Mouse (Mus musculus) bone marrow macrophage, adult 2 months (primary cell): ENCODE measurements around the gene Pdzd2. TPM values are rescaled to one million over a fixed set of nuclear protein-coding genes. Genes with fewer than 3 reads are reported as not detected.

Source experiments
- H3K27ac ChIP-seq: 2 replicates; pipeline ENCODE4 v1.5.1; 2012; ENCODE audit warnings: low read depth, low read length; ENCODE audit not compliant: insufficient read depth
- H3K4me1 ChIP-seq: 2 replicates; pipeline ENCODE4 v1.6.1; 2012; ENCODE audit warnings: low read length; ENCODE audit not compliant: control insufficient read depth, insufficient read depth
- H3K4me3 ChIP-seq: 2 replicates; pipeline ENCODE4 v1.5.1; 2012; ENCODE audit warnings: mild to moderate bottlenecking, low read length, moderate library complexity; ENCODE audit not compliant: insufficient read depth
- CTCF ChIP-seq: IDR thresholded peaks from 2 replicates; pipeline ENCODE4 v1.5.1; 2012; ENCODE audit warnings: low read depth, mild to moderate bottlenecking, low read length, moderate library complexity
- POLR2A ChIP-seq: IDR thresholded peaks from 2 replicates; pipeline ENCODE4 v1.6.1; 2012; ENCODE audit warnings: mild to moderate bottlenecking, low read depth, low read length, borderline replicate concordance
- polyA plus RNA-seq: library from polyadenylated mRNA; stranded (reverse); fragments of >200 nt; gene quantifications from 2 replicates; pipeline ENCODE4 v1.2.4, GENCODE M21; 2012; ENCODE audit not compliant: missing spikeins, insufficient read depth, insufficient read length

Gene Pdzd2
- polyA plus RNA-seq, 1 experiment, result not detected

DNA sequence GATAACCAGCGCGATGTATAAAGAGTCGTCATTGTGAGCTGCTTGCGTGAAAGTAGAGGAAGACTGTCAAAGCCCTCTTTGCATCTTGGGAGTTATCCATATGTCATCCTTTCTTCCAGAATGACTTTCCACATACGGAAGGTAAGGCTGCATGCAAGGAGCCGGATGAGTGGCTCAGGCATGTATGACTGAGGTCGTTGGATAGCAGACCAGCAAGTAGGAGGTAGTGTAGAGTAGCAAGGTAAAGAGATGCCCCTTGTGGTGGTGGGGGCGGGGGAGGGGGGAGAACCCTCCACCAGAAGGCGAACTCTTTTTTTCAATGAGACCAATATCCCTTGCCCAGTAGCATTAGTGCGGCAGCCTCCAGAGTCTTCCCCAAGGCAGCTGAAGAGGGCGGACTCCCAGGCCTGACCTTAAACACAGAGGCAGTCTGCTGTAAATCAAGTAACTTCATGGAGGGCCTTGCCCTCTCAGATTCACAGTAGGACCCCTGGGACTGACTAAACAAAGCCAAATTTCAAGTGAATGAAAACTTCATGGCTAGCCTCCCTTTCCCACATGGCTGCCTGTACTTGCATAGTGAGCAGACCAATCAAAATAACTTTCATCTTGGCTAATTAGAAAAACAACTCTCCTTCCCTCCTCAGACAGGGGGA lies 22.7 kb upstream of the Pdzd2 start:
- TF ChIP-seq POLR2A, result no peak
- TF ChIP-seq CTCF, result no peak
- Histone ChIP-seq H3K4me3 (no peak overlapping the region), H3K27ac (no peak overlapping the region), H3K4me1 (no peaks in the 10 kb centered on the region)

- no peak overlapping the region for H3K27ac ChIP-seq
- H3K4me1 ChIP-seq, result no peaks in the 10 kb centered on the region
- H3K4me3 ChIP-seq, result no peak overlapping the region
- no peak for TF ChIP-seq CTCF
- no peak for TF ChIP-seq POLR2A
These were observed 21.0 kb upstream of the Pdzd2 start for GRCm38 (mm10) chr15:12760747-12761146.

GRCm38 (mm10) chr15:12758461-12758860 lies 18.7 kb upstream of the Pdzd2 start:
- Histone ChIP-seq H3K27ac (no peak overlapping the region), H3K4me1 (no peaks in the 10 kb centered on the region), H3K4me3 (no peak overlapping the region)
- no peak for TF ChIP-seq POLR2A
- no peak for TF ChIP-seq CTCF

DNA sequence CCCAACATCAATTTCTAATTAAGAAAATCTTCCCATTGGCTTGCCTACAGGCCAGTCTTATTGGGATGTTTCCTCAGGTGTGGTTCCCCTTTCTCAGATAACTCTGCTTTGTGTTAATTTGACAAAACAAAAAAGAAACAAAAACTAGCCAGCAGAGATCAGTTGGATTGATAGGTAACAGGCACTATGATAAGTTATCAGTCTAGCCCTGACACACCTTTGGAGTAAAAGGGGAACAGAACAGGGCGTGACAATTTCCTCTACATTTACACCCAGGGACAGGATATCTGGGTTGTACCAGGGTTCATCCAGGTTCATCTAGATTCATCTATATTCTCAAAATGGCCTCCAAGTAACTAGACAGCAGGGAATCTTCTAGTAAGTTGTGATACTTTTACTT lies 18.0 kb upstream of the Pdzd2 start:
- no peak for TF ChIP-seq POLR2A
- TF ChIP-seq CTCF, result no peak
- Histone ChIP-seq H3K27ac (no peak overlapping the region), H3K4me1 (no peaks in the 10 kb centered on the region), H3K4me3 (no peak overlapping the region)

GRCm38 (mm10) chr15:12753201-12753600 lies 13.5 kb upstream of the Pdzd2 start:
- TF ChIP-seq POLR2A (no peak), CTCF (no peak)
- Histone ChIP-seq H3K27ac (no peak overlapping the region), H3K4me3 (no peak overlapping the region), H3K4me1 (no peaks in the 10 kb centered on the region)

- Histone ChIP-seq H3K27ac (no peak overlapping the region), H3K4me3 (no peak overlapping the region), H3K4me1 (no peaks in the 10 kb centered on the region)
- TF ChIP-seq CTCF (no peak), POLR2A (no peak)
These were observed 11.2 kb upstream of the Pdzd2 start for GRCm38 (mm10) chr15:12750963-12751362.

DNA sequence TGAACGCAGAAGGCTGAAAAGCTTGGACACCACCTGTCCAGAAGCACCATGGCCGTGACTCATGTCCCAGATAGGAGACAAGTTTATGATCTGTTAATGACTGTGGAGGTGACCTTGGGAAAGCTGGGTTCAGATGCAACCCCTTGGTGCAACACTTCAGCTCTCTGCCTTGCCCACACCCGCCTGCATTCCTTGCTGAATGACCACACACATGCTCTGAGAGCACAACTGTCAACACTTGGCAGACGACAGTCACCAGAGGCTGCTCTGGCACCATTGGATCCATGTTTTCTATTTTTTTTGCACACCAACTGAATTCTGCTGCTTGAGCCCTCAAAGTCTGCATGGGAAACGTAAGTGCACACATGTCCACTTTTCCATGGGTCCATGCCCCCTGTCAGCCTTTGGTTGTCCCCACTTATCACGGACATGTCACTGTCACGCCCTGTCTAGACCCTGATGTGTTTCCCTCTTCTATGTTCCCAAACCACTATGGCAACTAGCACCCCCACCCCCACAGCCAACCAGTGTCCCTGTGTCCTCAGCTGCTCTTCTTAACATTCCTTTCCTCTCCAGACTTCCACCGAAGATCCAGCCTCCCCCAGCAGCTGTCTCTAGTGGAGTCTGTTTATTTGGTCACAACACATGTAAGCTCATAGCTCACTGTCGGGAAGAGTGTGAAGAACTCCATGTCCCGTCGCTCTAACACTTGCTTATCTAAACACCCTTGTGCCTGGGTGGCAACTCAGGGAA lies 10.0 kb upstream of the Pdzd2 start:
- H3K4me3 ChIP-seq, result no peak overlapping the region
- H3K4me1 ChIP-seq, result no peaks in the 10 kb centered on the region
- TF ChIP-seq POLR2A (no peak), CTCF (no peak)
- H3K27ac ChIP-seq, result no peak overlapping the region

GRCm38 (mm10) chr15:12742117-12742906 lies 2.6 kb upstream of the Pdzd2 start:
- Histone ChIP-seq H3K4me1 (no peaks in the 10 kb centered on the region), H3K4me3 (no peak overlapping the region), H3K27ac (no peak overlapping the region)
- no peak for TF ChIP-seq POLR2A
- TF ChIP-seq CTCF, result no peak

DNA sequence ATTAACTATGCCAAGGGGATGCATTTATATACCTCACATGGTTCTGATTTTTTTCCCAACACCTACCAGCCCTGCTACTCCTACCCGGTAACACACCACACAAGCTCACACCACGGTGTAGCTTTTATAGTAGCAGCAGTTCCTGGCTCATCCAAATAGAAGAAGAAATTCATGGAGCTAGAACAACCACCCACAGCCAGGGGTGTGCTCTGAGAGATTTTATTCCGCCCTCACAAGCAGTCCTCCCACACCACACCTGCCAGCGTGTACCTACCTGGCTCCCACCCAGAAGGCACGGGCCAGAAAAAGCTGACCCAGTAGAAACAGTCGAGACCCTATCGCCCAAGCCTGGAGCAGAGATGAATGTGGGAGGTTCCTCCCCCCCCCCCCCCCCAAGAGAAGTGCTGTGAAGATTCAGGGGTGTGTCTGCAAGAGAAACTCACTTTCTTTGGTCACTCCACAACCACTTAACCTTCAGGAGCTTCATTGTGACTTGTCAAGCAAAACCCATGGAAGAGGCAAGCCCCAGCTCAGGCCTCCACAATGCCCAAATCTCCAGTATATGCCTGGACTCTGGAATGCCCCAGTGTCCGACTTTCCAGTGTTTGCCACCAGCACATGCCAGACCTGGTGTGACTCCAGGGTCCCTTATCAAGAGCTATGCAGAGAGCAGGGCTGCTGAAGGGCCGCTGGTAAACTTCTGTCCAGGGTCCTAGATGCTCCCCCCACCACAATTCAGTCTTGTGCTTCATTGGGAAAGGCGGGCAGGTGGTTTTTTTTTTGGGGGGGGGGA lies 1.2 kb downstream of the Pdzd2 start:
- Histone ChIP-seq H3K27ac (no peak overlapping the region), H3K4me3 (no peak overlapping the region), H3K4me1 (no peaks in the 10 kb centered on the region)
- TF ChIP-seq POLR2A (no peak), CTCF (no peak)
